Mouse (Mus musculus) left cerebral cortex, postnatal 4 days (tissue): ENCODE data around the gene Stx8. TPM values are rescaled to one million over a fixed set of nuclear protein-coding genes. Genes with fewer than 3 reads are reported as not detected.

Experiments used
- DNase-seq: peaks from one replicate; pipeline ENCODE4 v3.0.0-alpha.2; 2022
- intact Hi-C: fragments of 180-260 bp; cut with DNase I; formaldehyde crosslinking; loops from one replicate; pipeline ENCODE4 v1.15.1; 2025
- total RNA-seq, 2 experiments: library from RNA; stranded (reverse); gene quantifications; 2 replicates each; pipeline ENCODE4 v1.2.3; 2021

Stx8 gene
- total RNA-seq, 2 experiments from 2014 or later, result 26.7 to 30.1 TPM

- no peak for DNase-seq
- intact Hi-C loops, result loop anchor here (10.0 kb wide), 1 partner anchor 432 kb away; the partner anchor contains the start of gene Ntn1
Measured at GRCm38 (mm10) chr11:67972606-67973005, 6.6 kb downstream of the Stx8 start.

GRCm38 (mm10) chr11:67973225-67973624, 7.2 kb downstream of the Stx8 start:
- intact Hi-C loops, result loop anchor here (10.0 kb wide), 1 partner anchor 432 kb away; the partner anchor contains the start of gene Ntn1
- no peak for DNase-seq

- DNase-seq, result peak; percentile 45
- intact Hi-C loops, result loop anchor here (10.0 kb wide), 1 partner anchor 430 kb away; the partner anchor contains the start of gene Ntn1
Measured at GRCm38 (mm10) chr11:67975252-67975651, 9.3 kb downstream of the Stx8 start.

GRCm38 (mm10) chr11:67983564-67983963, 17.6 kb downstream of the Stx8 start:
- intact Hi-C loops, result no loop called here

GRCm38 (mm10) chr11:67991240-67991639, 25.2 kb downstream of the Stx8 start:
- intact Hi-C loops, result no loop called here
- DNase-seq, result no peak

More at GRCm38 (mm10) chr11:67983564-67983963, 17.6 kb downstream of the Stx8 start:
- no peak for DNase-seq

GRCm38 (mm10) chr11:67995965-67996364, 30.0 kb downstream of the Stx8 start:
- intact Hi-C loops, result no loop called here
- DNase-seq, result no peak

- no peak for DNase-seq
- intact Hi-C loops, result no loop called here
Measured at GRCm38 (mm10) chr11:67998905-67999304, 32.9 kb downstream of the Stx8 start.

- intact Hi-C loops, result no loop called here
- peak; percentile 7 for DNase-seq
Measured at GRCm38 (mm10) chr11:67999629-68000028, 33.6 kb downstream of the Stx8 start.

GRCm38 (mm10) chr11:68004191-68004590, 38.2 kb downstream of the Stx8 start:
- intact Hi-C loops, result loop anchor here (2.0 kb wide), 1 partner anchor 399 kb away; no protein-coding TSS in a partner anchor

GRCm38 (mm10) chr11:68006216-68006789, 40.3 kb downstream of the Stx8 start:
- DNase-seq, result no peak
- intact Hi-C loops, result no loop called here

More at GRCm38 (mm10) chr11:68004191-68004590, 38.2 kb downstream of the Stx8 start:
- DNase-seq, result peak; percentile 73

GRCm38 (mm10) chr11:68007645-68008044, 41.7 kb downstream of the Stx8 start:
- intact Hi-C loops, result no loop called here

GRCm38 (mm10) chr11:68009377-68009776, 43.4 kb downstream of the Stx8 start:
- intact Hi-C loops, result no loop called here
- no peak for DNase-seq

More at GRCm38 (mm10) chr11:68007645-68008044, 41.7 kb downstream of the Stx8 start:
- no peak for DNase-seq

GRCm38 (mm10) chr11:68012207-68012606, 46.2 kb downstream of the Stx8 start:
- intact Hi-C loops, result no loop called here
- no peak for DNase-seq

- DNase-seq, result no peak
- intact Hi-C loops, result no loop called here
Measured at GRCm38 (mm10) chr11:68018191-68018590, 52.2 kb downstream of the Stx8 start.

GRCm38 (mm10) chr11:68019156-68019555, 53.2 kb downstream of the Stx8 start:
- no peak for DNase-seq
- intact Hi-C loops, result no loop called here

- intact Hi-C loops, result no loop called here
- DNase-seq, result no peak
Measured at GRCm38 (mm10) chr11:68021976-68022375, 56.0 kb downstream of the Stx8 start.

- DNase-seq, result no peak
- intact Hi-C loops, result no loop called here
Measured at GRCm38 (mm10) chr11:68022895-68023294, 56.9 kb downstream of the Stx8 start.

- DNase-seq, result no peak
- intact Hi-C loops, result no loop called here
Measured at GRCm38 (mm10) chr11:68023811-68024369, 57.9 kb downstream of the Stx8 start.

GRCm38 (mm10) chr11:68026590-68026989, 60.6 kb downstream of the Stx8 start:
- intact Hi-C loops, result no loop called here
- DNase-seq, result no peak

GRCm38 (mm10) chr11:68029079-68029478, 63.1 kb downstream of the Stx8 start:
- no peak for DNase-seq
- intact Hi-C loops, result no loop called here

GRCm38 (mm10) chr11:68029871-68030270, 63.9 kb downstream of the Stx8 start:
- DNase-seq, result no peak
- intact Hi-C loops, result no loop called here

- intact Hi-C loops, result no loop called here
- DNase-seq, result peak; percentile 63
Measured at GRCm38 (mm10) chr11:68030771-68031170, 64.8 kb downstream of the Stx8 start.
